In genomic region chr15:12366580-12367305, GRCm38 (mm10) we compare ENCODE assay signal across 13 mouse cellular contexts. TPM values are rescaled to one million over a fixed set of nuclear protein-coding genes. Genes with fewer than 3 reads are reported as not detected.
DNase-seq lines count a peak whose midpoint lies in the region; ATAC-seq and TF ChIP-seq lines count a peak whose summit lies in the region.
"Not testable (repeated sequence)": the region's sequence is repeated elsewhere in the genome, so short reads cannot be mapped to it uniquely, and the experiment has no call there.
"Had no signal": no experiment of that assay in that cellular context is flagged by ENCODE, and none has a peak within 500 bp of the region (broad histone marks: within the 10 kb centered on the region; RNA-seq: fewer than 3 reads in every experiment).

No protein-coding gene starts in this region.

- H3K9me3 ChIP-seq in MEL (replicated peaks; ENCODE audit: insufficient read depth, low read length); forebrain, embryonic 15.5 days; heart, embryonic 13.5 days; hindbrain, embryonic 13.5 days; intestine, postnatal 0 days (ENCODE audit: control insufficient read depth); liver, embryonic 16.5 days (replicated peaks; ENCODE audit: control insufficient read depth, low read length); midbrain, embryonic 13.5 days; neural tube, embryonic 15.5 days (replicated peaks): not testable (repeated sequence)

- not testable (repeated sequence) for TF ChIP-seq POLR2A in MEL (IDR thresholded peaks at IDR 0.05; ENCODE audit: control insufficient read depth in 1 of 2, insufficient read depth in 1 of 2, low read depth in 1 of 2, low read length in 2 of 2, poor library complexity in 1 of 2)

- H3K4me2 ChIP-seq in forebrain, embryonic 15.5 days (replicated peaks); hindbrain, embryonic 13.5 days; neural tube, embryonic 15.5 days: not testable (repeated sequence)
- H3K4me2 ChIP-seq in heart, embryonic 13.5 days: peak overlapping the region; percentile 56
- peak overlapping the region; percentile 10; the same call in 1 of the 2 replicates for H3K4me2 ChIP-seq in intestine, postnatal 0 days (replicated peaks; ENCODE audit: low read depth)
- peak overlapping the region; percentile 56 for H3K4me2 ChIP-seq in liver, embryonic 16.5 days (ENCODE audit: low read depth, low read length)
- H3K4me2 ChIP-seq in midbrain, embryonic 13.5 days (replicated peaks): 0 out of 2 replicates have a peak overlapping the region, but pooled peaks have one; percentile 14

- H3K4me1 ChIP-seq in MEL (ENCODE audit: control insufficient read depth in 1 of 2, insufficient read depth in 2 of 2, low read length in 2 of 2): peaks cover 22 to 48% of the 10 kb centered on the region in 2 experiments
- H3K4me1 ChIP-seq in forebrain, embryonic 15.5 days: peaks cover 30% of the 10 kb centered on the region
- H3K4me1 ChIP-seq in heart, embryonic 13.5 days: peaks cover 34% of the 10 kb centered on the region
- peaks cover 41% of the 10 kb centered on the region for H3K4me1 ChIP-seq in hindbrain, embryonic 13.5 days (replicated peaks)
- H3K4me1 ChIP-seq in intestine, postnatal 0 days (replicated peaks; ENCODE audit: control insufficient read depth, insufficient read depth, low read length): not testable (repeated sequence)
- peaks cover 29% of the 10 kb centered on the region for H3K4me1 ChIP-seq in liver, embryonic 16.5 days (ENCODE audit: control insufficient read depth, low read depth, low read length)
- H3K4me1 ChIP-seq in midbrain, embryonic 13.5 days (replicated peaks): peaks cover 34% of the 10 kb centered on the region
- peaks cover 33% of the 10 kb centered on the region for H3K4me1 ChIP-seq in neural tube, embryonic 15.5 days

- peak; percentile 36 for DNase-seq in MEL (ENCODE audit: low read depth, low spot score)

- H3K79me2 ChIP-seq in MEL (ENCODE audit: control insufficient read depth, insufficient read depth, low read length, poor library complexity): not testable (repeated sequence)

- peak overlapping the region; percentile 98 for H3K27ac ChIP-seq in MEL (ENCODE audit: control insufficient read depth, low read depth, low read length)
- peak overlapping the region; percentile 87 for H3K27ac ChIP-seq in forebrain, embryonic 15.5 days (replicated peaks)
- peak overlapping the region; percentile 81 for H3K27ac ChIP-seq in heart, embryonic 13.5 days (replicated peaks)
- H3K27ac ChIP-seq in hindbrain, embryonic 13.5 days: peak overlapping the region; percentile 86
- peak overlapping the region; percentile 62 for H3K27ac ChIP-seq in intestine, postnatal 0 days (ENCODE audit: low read depth, low read length)
- peak overlapping the region; percentile 78 for H3K27ac ChIP-seq in liver, embryonic 16.5 days (ENCODE audit: low read length)
- peak overlapping the region; percentile 82 for H3K27ac ChIP-seq in midbrain, embryonic 13.5 days
- H3K27ac ChIP-seq in neural tube, embryonic 15.5 days (replicated peaks): peak overlapping the region; percentile 82

- peak overlapping the region; percentile 71 for H3K9ac ChIP-seq in MEL (ENCODE audit: control insufficient read depth, low read depth, low read length, poor library complexity, severe bottlenecking)
- H3K9ac ChIP-seq in forebrain, embryonic 15.5 days (replicated peaks); hindbrain, embryonic 13.5 days; intestine, postnatal 0 days (ENCODE audit: low read depth, low read length); midbrain, embryonic 13.5 days (replicated peaks); neural tube, embryonic 15.5 days (replicated peaks): not testable (repeated sequence)
- H3K9ac ChIP-seq in heart, embryonic 13.5 days: peak overlapping the region; percentile 40; the same call in 1 of the 2 replicates
- peak overlapping the region; percentile 36 for H3K9ac ChIP-seq in liver, embryonic 16.5 days (ENCODE audit: low read depth, low read length)

- peaks cover 0 to 39% of the 10 kb centered on the region in 2 experiments; a peak in 2 of 4 replicates for H3K36me3 ChIP-seq in MEL (ENCODE audit: control insufficient read depth in 1 of 2, insufficient read depth in 2 of 2, low read length in 2 of 2)
- not testable (repeated sequence) for H3K36me3 ChIP-seq in forebrain, embryonic 15.5 days; hindbrain, embryonic 13.5 days; liver, embryonic 16.5 days (ENCODE audit: control insufficient read depth, insufficient read depth); midbrain, embryonic 13.5 days; neural tube, embryonic 15.5 days
- H3K36me3 ChIP-seq in heart, embryonic 13.5 days: peaks cover 13% of the 10 kb centered on the region
- peaks cover 35% of the 10 kb centered on the region for H3K36me3 ChIP-seq in intestine, postnatal 0 days (ENCODE audit: control insufficient read depth, insufficient read depth)

- ATAC-seq in forebrain, embryonic 15.5 days (replicated peaks); heart, embryonic 13.5 days (ENCODE audit: extremely low read depth, insufficient number of reproducible peaks, low FRiP score, low TSS enrichment); hindbrain, embryonic 13.5 days (ENCODE audit: low FRiP score); intestine, postnatal 0 days; liver, embryonic 16.5 days (ENCODE audit: low read depth); midbrain, embryonic 13.5 days; neural tube, embryonic 15.5 days (ENCODE audit: low FRiP score): not testable (repeated sequence)

- not testable (repeated sequence) for H3K27me3 ChIP-seq in MEL (ENCODE audit: control insufficient read depth in 1 of 2, insufficient read depth in 2 of 2, low read length in 2 of 2); forebrain, embryonic 15.5 days; heart, embryonic 13.5 days (replicated peaks); hindbrain, embryonic 13.5 days; intestine, postnatal 0 days (replicated peaks; ENCODE audit: control insufficient read depth, insufficient read depth, low read length); liver, embryonic 16.5 days (ENCODE audit: control insufficient read depth, insufficient read depth, low read depth, low read length); midbrain, embryonic 13.5 days; neural tube, embryonic 15.5 days (replicated peaks)

- not testable (repeated sequence) for TF ChIP-seq CTCF in MEL (IDR thresholded peaks at IDR 0.05 in 2 of 3, conservative IDR thresholded peaks at IDR 0.05 in 1 of 3; ENCODE audit: control insufficient read depth in 1 of 3, insufficient read depth in 1 of 3, low read depth in 2 of 3, low read length in 3 of 3, poor library complexity in 1 of 3, severe bottlenecking in 1 of 3); intestine, postnatal 0 days (IDR thresholded peaks at IDR 0.05; ENCODE audit: low read depth)

- WGBS in forebrain, embryonic 15.5 days: 86% methylated on average over 11 of the region's 11 CpGs
- WGBS in heart, embryonic 13.5 days: 84% methylated on average over 11 of the region's 11 CpGs
- 91% methylated on average over 11 of the region's 11 CpGs for WGBS in hindbrain, embryonic 13.5 days
- WGBS in intestine, postnatal 0 days: 88% methylated on average over 11 of the region's 11 CpGs
- WGBS in liver, embryonic 16.5 days (ENCODE audit: insufficient replicate concordance): 48% methylated on average over 11 of the region's 11 CpGs
- WGBS in midbrain, embryonic 13.5 days: 91% methylated on average over 11 of the region's 11 CpGs
- WGBS in neural tube, embryonic 15.5 days: 82% methylated on average over 11 of the region's 11 CpGs

- not testable (repeated sequence) for TF ChIP-seq RAD21 in MEL (IDR thresholded peaks at IDR 0.05; ENCODE audit: low read depth, low read length)

- peak in 1 of 2 experiments; percentile 64; a peak in 2 of 4 replicates for TF ChIP-seq EP300 in MEL (IDR thresholded peaks at IDR 0.05; ENCODE audit: low read depth in 1 of 2, low read length in 2 of 2)

- peak overlapping the region; percentile 43 for H3K4me3 ChIP-seq in MEL (ENCODE audit: control insufficient read depth in 1 of 2, insufficient read depth in 1 of 2, low read depth in 2 of 2, low read length in 2 of 2)
- not testable (repeated sequence) for H3K4me3 ChIP-seq in forebrain, embryonic 15.5 days; heart, embryonic 13.5 days; hindbrain, embryonic 13.5 days; intestine, postnatal 0 days (ENCODE audit: low read depth, low read length); midbrain, embryonic 13.5 days (replicated peaks); neural tube, embryonic 15.5 days (replicated peaks)
- H3K4me3 ChIP-seq in liver, embryonic 16.5 days (ENCODE audit: low read depth, low read length): peak overlapping the region; percentile 29; the same call in 1 of the 2 replicates

RNA-seq across cellular contexts. Expression of gene 1810049J17Rik, which starts 45.0 kb away (rescaled TPM):
- 17.9 and 23.9 TPM in 2 replicates for total RNA-seq in MEL (2012; rRNA removed)
- polyA plus RNA-seq in MEL (2012; ENCODE audit: insufficient read depth in 1 of 2, insufficient read length in 2 of 2, low read depth in 1 of 2, low replicate concordance in 2 of 2, missing spikeins in 1 of 2): not detected
- 0.80 and 0.91 TPM in 2 replicates for polyA plus RNA-seq in forebrain, embryonic 15.5 days (2015; fragmentation: Nextera tagmentation; extraction: Ambion mirVana)
- 0.78 and 1.3 TPM in 2 replicates for polyA plus RNA-seq in heart, embryonic 13.5 days (2015; fragmentation: Nextera tagmentation; extraction: Ambion mirVana)
- not detected in 2 replicates for polyA plus RNA-seq in hindbrain, embryonic 13.5 days (2015; fragmentation: Nextera tagmentation; extraction: Ambion mirVana)
- 6.5 and 6.9 TPM in 2 replicates for polyA plus RNA-seq in intestine, postnatal 0 days (2015; fragmentation: Nextera tagmentation; extraction: Ambion mirVana)
- 1.1 and 1.4 TPM in 2 replicates for polyA plus RNA-seq in liver, embryonic 16.5 days (2015; fragmentation: Nextera tagmentation; extraction: Ambion mirVana)
- 0.67 TPM in 1 of 2 replicates, not detected in the other for polyA plus RNA-seq in midbrain, embryonic 13.5 days (2015; fragmentation: Nextera tagmentation; extraction: Ambion mirVana)
- 0.47 TPM in 1 of 2 replicates, not detected in the other for polyA plus RNA-seq in neural tube, embryonic 15.5 days (2015; fragmentation: Nextera tagmentation; extraction: Ambion mirVana)
- total RNA-seq: gastrocnemius, postnatal 14 days; liver, adult 2 months; megakaryocyte, adult 5-6 weeks had no signal
- polyA plus RNA-seq: CD4-positive, CD25-positive, alpha-beta regulatory T cell, adult 4 months; kidney, embryonic 15.5 days; liver, adult 2 months had no signal

RNA-seq across cellular contexts. Expression of gene Golph3, which starts 45.5 kb away (rescaled TPM):
- 99.2 and 113 TPM in 2 replicates for total RNA-seq in MEL (2012; rRNA removed)
- 100 to 1,000 TPM in 1 of 2 experiments, 10 to 100 TPM in 1; 81.1 to 149 TPM for polyA plus RNA-seq in MEL (2012; ENCODE audit: insufficient read depth in 1 of 2, insufficient read length in 2 of 2, low read depth in 1 of 2, low replicate concordance in 2 of 2, missing spikeins in 1 of 2)
- polyA plus RNA-seq in forebrain, embryonic 15.5 days (2015; fragmentation: Nextera tagmentation; extraction: Ambion mirVana): 66.1 and 74.2 TPM in 2 replicates
- 60.1 and 63.0 TPM in 2 replicates for polyA plus RNA-seq in heart, embryonic 13.5 days (2015; fragmentation: Nextera tagmentation; extraction: Ambion mirVana)
- polyA plus RNA-seq in hindbrain, embryonic 13.5 days (2015; fragmentation: Nextera tagmentation; extraction: Ambion mirVana): 67.1 and 75.1 TPM in 2 replicates
- 67.9 and 70.0 TPM in 2 replicates for polyA plus RNA-seq in intestine, postnatal 0 days (2015; fragmentation: Nextera tagmentation; extraction: Ambion mirVana)
- 38.1 and 41.1 TPM in 2 replicates for polyA plus RNA-seq in liver, embryonic 16.5 days (2015; fragmentation: Nextera tagmentation; extraction: Ambion mirVana)
- 68.6 and 70.8 TPM in 2 replicates for polyA plus RNA-seq in midbrain, embryonic 13.5 days (2015; fragmentation: Nextera tagmentation; extraction: Ambion mirVana)
- 73.1 and 74.1 TPM in 2 replicates for polyA plus RNA-seq in neural tube, embryonic 15.5 days (2015; fragmentation: Nextera tagmentation; extraction: Ambion mirVana)
